Mouse (Mus musculus): ENCODE results near the gene Gucy2d. TPM values are rescaled to one million over a fixed set of nuclear protein-coding genes. Genes with fewer than 3 reads are reported as not detected.

The Gucy2d gene
- total and polyA plus RNA-seq, 3 experiments = not detected

- H3K79me2 ChIP-seq (ENCODE audit: control insufficient read depth, insufficient read depth, low read length, poor library complexity) = no peaks in the 10 kb centered on the region
- H3K9ac ChIP-seq (ENCODE audit: control insufficient read depth, low read depth, low read length, poor library complexity, severe bottlenecking) = no peak overlapping the region
- H3K4me3 ChIP-seq (ENCODE audit: control insufficient read depth in 1 of 2, insufficient read depth in 1 of 2, low read depth in 2 of 2, low read length in 2 of 2) = no peak overlapping the region
- no peak for DNase-seq (ENCODE audit: low read depth, low spot score)
- TF ChIP-seq TCF12 (IDR thresholded peaks at IDR 0.05; ENCODE audit: low read depth, low read length) (no peak), TBP (IDR thresholded peaks at IDR 0.05; ENCODE audit: low read depth, low read length) (no peak), ZMIZ1 (IDR thresholded peaks at IDR 0.05; ENCODE audit: low read depth, low read length) (no peak), ELF1 (IDR thresholded peaks at IDR 0.05; ENCODE audit: low read depth, low read length) (no peak), CTCF (IDR thresholded peaks at IDR 0.05 in 2 of 3, conservative IDR thresholded peaks at IDR 0.05 in 1 of 3; ENCODE audit: control insufficient read depth in 1 of 3, insufficient read depth in 1 of 3, low read depth in 2 of 3, low read length in 3 of 3, poor library complexity in 1 of 3, severe bottlenecking in 1 of 3) (no peak), MAX (IDR thresholded peaks at IDR 0.05; ENCODE audit: low read length) (no peak), GABPA (IDR thresholded peaks at IDR 0.05; ENCODE audit: low read depth, low read length) (no peak), CHD2 (IDR thresholded peaks at IDR 0.05; ENCODE audit: low read length) (no peak), NRF1 (IDR thresholded peaks at IDR 0.05; ENCODE audit: insufficient read depth, low read depth, low read length, poor library complexity, severe bottlenecking) (no peak), E2F4 (IDR thresholded peaks at IDR 0.05; ENCODE audit: borderline replicate concordance, low read depth, low read length) (no peak), MXI1 (IDR thresholded peaks at IDR 0.05; ENCODE audit: low read depth, low read length) (no peak), USF2 (IDR thresholded peaks at IDR 0.05; ENCODE audit: borderline replicate concordance in 1 of 2, insufficient read depth in 1 of 2, low read depth in 1 of 2, low read length in 2 of 2) (no peak), SIN3A (IDR thresholded peaks at IDR 0.05; ENCODE audit: low read length) (no peak), RCOR1 (IDR thresholded peaks at IDR 0.05; ENCODE audit: low read depth, low read length) (no peak), MEF2A (IDR thresholded peaks at IDR 0.05; ENCODE audit: extremely low read depth, insufficient replicate concordance, low read depth, low read length, poor library complexity, severe bottlenecking) (no peak), MYB (IDR thresholded peaks at IDR 0.05; ENCODE audit: low read depth, low read length) (no peak)
- no peaks in the 10 kb centered on the region; a peak in 1 of 4 replicates for H3K4me1 ChIP-seq (ENCODE audit: control insufficient read depth in 1 of 2, insufficient read depth in 2 of 2, low read length in 2 of 2)
- H3K36me3 ChIP-seq (ENCODE audit: control insufficient read depth in 1 of 2, insufficient read depth in 2 of 2, low read length in 2 of 2) = no peaks in the 10 kb centered on the region
- H3K9me3 ChIP-seq (replicated peaks; ENCODE audit: insufficient read depth, low read length) = no peaks in the 10 kb centered on the region
- no peak overlapping the region for H3K27ac ChIP-seq (ENCODE audit: control insufficient read depth, low read depth, low read length)
- H3K27me3 ChIP-seq (ENCODE audit: control insufficient read depth in 1 of 2, insufficient read depth in 2 of 2, low read length in 2 of 2) = no peaks in the 10 kb centered on the region; a peak in 1 of 4 replicates
Measured at GRCm38 (mm10) chr7:98469089-98469488, 28.9 kb downstream of the Gucy2d start.

DNA sequence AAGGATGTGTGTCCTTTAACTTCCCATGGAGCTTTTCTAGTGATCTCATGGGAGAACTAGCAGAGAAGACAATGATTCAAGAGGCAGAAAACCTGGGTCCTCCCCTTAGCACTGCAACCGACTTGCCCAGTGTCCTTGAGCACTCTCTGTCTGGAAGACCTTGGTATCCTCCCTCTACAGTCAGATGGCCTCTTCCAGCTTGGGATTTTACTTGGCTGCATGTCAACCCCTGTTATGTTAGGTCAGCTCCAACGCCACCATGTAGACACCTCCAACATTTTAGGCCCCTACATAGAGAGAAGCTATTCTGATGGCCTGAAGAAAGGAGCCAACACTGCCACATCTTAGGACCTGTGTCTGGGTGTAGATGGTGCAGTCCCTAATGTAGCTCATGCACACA is 32.3 kb downstream of the Gucy2d start:
- Histone ChIP-seq H3K9ac (ENCODE audit: control insufficient read depth, low read depth, low read length, poor library complexity, severe bottlenecking) (no peak overlapping the region), H3K4me1 (ENCODE audit: control insufficient read depth in 1 of 2, insufficient read depth in 2 of 2, low read length in 2 of 2) (no peaks in the 10 kb centered on the region; a peak in 1 of 4 replicates), H3K4me3 (ENCODE audit: control insufficient read depth in 1 of 2, insufficient read depth in 1 of 2, low read depth in 2 of 2, low read length in 2 of 2) (no peak overlapping the region), H3K27me3 (ENCODE audit: control insufficient read depth in 1 of 2, insufficient read depth in 2 of 2, low read length in 2 of 2) (no peaks in the 10 kb centered on the region), H3K79me2 (ENCODE audit: control insufficient read depth, insufficient read depth, low read length, poor library complexity) (no peaks in the 10 kb centered on the region), H3K27ac (ENCODE audit: control insufficient read depth, low read depth, low read length) (no peak overlapping the region), H3K36me3 (ENCODE audit: control insufficient read depth in 1 of 2, insufficient read depth in 2 of 2, low read length in 2 of 2) (no peaks in the 10 kb centered on the region), H3K9me3 (replicated peaks; ENCODE audit: insufficient read depth, low read length) (no peaks in the 10 kb centered on the region)
- TF ChIP-seq ZKSCAN1 (IDR thresholded peaks at IDR 0.05; ENCODE audit: low read depth, low read length) (no peak), ZC3H11A (IDR thresholded peaks at IDR 0.05; ENCODE audit: low read depth, low read length) (no peak), MXI1 (IDR thresholded peaks at IDR 0.05; ENCODE audit: low read depth, low read length) (no peak), POLR2A (IDR thresholded peaks at IDR 0.05; ENCODE audit: control insufficient read depth in 1 of 2, insufficient read depth in 1 of 2, low read depth in 1 of 2, low read length in 2 of 2, poor library complexity in 1 of 2) (no peak), MEF2A (IDR thresholded peaks at IDR 0.05; ENCODE audit: extremely low read depth, insufficient replicate concordance, low read depth, low read length, poor library complexity, severe bottlenecking) (no peak), CHD1 (IDR thresholded peaks at IDR 0.05; ENCODE audit: low read depth, low read length) (no peak), TCF12 (IDR thresholded peaks at IDR 0.05; ENCODE audit: low read depth, low read length) (no peak), UBTF (IDR thresholded peaks at IDR 0.05; ENCODE audit: borderline replicate concordance, insufficient read depth, low read depth, low read length) (no peak), ZNF384 (IDR thresholded peaks at IDR 0.05; ENCODE audit: low read depth, low read length) (no peak), JUND (IDR thresholded peaks at IDR 0.05; ENCODE audit: low read depth, low read length) (no peak)
- DNase-seq (ENCODE audit: low read depth, low spot score) = no peak
